Mouse (Mus musculus) heart, adult 18-20 months (tissue): ENCODE measurements around the gene Olfr113. TPM values are rescaled to one million over a fixed set of nuclear protein-coding genes. Genes with fewer than 3 reads are reported as not detected.
"Not testable (repeated sequence)": the region's sequence is repeated elsewhere in the genome, so short reads cannot be mapped to it uniquely, and the experiment has no call there.

ENCODE experiments used
- DNase-seq, 2 experiments: peaks; one replicate each; pipeline ENCODE4 v3.0.0; 2021 to 2022; ENCODE audit warnings: mixed read lengths in 1 of 2
- long read RNA-seq, 2 experiments: library from polyadenylated mRNA; stranded (forward); transcript quantifications; one replicate each; pipeline ENCODE4 v2.0.0; 2021
- total RNA-seq, 2 experiments: library from RNA; stranded (reverse); gene quantifications; 2 replicates each; pipeline ENCODE4 v1.2.3; 2021

The Olfr113 gene
- total RNA-seq: not detected
- long read RNA-seq, experiment 1: 0 reads
- long read RNA-seq, experiment 2: 0 reads

DNA sequence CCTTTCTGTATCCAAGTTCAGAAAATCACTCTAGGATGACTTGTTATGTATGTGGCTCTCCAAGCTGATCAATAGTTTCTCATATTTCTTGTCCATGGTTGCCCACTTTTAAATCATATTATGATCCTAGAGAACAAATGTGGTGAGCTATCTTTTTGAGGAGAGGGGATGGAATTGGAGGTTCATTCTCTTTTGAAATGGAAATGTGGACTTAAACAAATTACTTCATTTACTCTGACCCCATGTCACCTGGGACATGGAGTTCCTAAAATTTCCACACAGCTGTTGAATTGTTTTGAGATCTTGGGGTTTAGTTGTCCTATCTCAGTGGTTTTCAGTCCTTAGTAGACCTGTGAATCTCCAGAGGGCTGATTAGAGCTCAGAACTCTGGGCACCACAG, at the start of gene Olfr113:
Olfr113 (minus strand) TSS at position 101 of the 400 bp plus-strand sequence.
- no peak for DNase-seq

DNA sequence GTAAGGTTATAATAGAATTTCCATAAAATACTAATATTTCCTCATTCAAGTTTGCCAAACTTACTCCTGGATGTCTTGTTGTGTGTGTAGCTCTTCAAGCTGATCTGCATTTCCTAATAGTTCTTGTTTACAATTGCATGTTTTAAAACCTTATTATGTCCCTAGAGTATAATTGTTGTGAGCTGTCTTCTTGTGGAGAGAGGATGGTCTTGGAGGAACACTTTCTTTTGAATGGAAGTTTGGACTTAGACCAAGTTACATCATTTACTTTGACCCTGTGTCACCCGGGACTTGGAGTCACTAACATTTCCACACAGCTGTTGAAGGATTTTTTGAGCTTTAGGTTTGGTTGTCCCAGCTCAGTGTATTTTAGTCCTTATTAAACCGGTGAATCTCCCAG, 49.5 kb upstream of the Olfr113 start, which contains the start of the genes Olfr115 and Olfr116:
Olfr115 (minus strand) TSS at position 101 of the 400 bp plus-strand sequence.
Olfr116 (minus strand) TSS at position 191 of the 400 bp plus-strand sequence.
- no peak for DNase-seq

DNA sequence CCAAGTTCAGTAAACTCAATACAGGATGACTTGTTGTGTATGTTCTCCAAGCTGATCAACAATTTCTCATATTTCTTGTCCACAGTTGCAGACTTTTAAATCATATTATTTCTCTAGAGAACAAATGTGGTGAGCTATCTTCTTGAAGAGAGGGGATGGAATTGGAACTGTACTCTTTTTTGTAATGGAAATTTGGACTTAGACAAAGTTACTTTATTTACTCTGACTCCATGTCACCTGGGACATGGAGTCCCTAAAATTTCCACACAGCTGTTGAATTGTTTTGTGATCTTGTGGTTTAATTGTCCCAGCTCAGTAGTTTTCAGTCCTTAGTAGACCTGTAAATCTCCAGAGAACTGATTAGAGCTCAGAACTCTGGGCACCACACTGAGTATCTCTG, 15.2 kb upstream of the Olfr113 start, which contains the start of gene Olfr114:
Olfr114 (minus strand) TSS at position 101 of the 400 bp plus-strand sequence.
- no peak for DNase-seq

DNA sequence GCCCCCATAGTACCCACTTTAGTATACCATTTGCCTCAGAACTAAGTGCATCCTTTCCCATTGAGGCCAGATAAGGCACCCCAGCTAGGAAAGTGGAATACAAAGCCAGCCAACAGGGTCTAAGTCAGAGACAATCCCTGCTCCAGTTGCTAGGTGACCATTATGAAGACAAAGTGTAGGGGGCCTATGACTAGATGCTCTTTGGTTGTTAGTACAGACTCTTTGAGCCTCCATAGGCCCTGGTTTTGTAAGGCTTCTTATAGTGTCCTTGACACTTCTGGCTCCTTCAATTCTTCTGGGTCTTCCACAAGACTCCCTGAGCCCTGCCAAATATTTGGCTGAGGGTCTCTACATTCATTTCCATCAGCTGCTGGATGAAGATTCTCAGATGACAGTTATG, 8.1 kb downstream of the Olfr113 start, which contains the start of gene Olfr112:
Olfr112 (minus strand) TSS at position 101 of the 400 bp plus-strand sequence.
- DNase-seq: no peak

DNA sequence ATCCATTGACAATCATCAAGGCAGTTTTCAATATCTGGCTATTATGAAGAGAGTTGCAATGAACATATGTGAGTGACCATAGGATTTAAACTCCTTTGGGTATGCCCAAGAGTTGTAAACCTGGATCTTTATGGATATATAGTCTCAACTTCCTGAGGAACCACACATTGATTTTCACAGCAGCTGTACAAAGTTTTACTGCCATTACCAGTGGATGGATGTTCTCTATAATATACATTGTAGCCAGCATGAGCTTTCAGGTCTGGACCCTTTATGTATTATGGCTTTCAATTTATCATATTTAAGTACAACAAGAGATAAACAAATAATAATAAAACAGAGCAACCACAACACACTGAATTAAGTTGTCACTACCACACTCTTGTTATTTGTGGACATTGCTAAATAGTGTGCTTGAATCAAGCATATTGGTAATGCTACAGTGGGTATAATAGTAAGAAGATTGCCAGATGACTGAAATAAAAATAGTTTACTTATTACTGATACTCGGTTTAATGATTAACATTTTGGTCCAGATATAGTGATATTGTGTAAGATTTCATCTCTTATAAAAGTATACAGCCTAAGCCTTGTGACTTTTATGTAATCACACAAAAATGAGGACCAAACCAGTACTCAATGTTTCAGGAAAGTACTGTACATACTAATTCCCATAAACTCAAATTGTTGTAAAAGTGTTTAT, 18.4 kb downstream of the Olfr113 start:
- DNase-seq: no peak

DNA sequence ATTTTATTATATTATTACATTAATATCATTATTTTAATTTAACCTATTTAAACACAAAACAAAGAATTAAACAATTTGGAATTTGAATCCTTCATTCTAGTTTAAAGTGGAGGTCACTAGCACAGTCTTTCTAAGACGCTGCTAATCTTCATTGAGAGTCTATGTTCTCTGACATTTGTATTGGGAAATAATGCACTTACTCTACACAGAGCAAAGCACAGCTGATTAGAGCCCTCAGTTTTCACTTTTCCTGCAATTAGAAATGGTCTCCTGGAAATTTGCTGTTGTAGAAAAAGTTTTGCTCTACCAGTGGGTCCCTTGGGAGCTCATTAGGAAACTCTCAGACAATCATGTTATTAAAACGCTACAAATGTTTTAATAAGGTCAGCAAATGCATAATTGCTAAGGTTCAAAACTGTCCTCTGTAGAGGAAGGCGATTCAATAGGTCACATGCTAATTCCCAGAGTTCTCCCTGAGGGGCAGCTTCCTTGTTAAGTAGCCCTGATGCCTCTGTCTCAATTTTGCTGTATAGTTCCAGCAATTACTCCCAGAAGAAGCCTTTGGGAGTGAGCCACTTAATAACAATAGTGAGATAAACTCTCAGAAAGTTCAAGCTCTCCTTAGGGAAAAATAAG, 33.5 kb downstream of the Olfr113 start:
- DNase-seq: no peak

DNA sequence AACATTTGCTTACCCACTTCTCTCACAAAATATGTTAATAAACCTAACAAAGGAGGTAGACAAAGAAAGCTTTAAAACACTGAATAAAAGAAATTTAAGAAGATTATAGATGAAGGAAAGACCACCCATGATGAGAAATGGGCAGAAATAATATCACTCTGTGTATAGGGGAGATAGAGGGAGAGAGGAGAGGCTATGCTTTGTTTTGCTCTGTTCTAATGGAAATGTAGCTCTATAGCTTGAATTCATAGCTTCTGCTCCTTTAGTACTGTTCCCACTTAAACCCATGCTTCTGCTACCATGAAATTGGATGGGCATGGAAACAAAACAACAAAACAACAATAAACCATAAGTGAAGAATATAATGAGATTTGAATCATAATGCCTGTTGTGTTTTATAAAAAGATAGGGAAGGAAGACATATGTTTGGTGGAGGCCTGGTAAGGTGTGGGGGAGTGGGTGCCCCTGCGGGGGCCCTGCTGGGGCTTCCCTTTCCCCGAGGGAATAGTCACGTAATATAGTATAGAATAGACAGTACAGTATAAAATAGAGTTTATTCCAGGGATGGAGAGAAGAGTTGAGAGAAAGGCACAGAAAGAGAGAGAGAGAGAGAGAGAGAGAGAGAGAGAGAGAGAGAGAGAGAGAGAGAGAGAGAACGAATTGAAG, 35.9 kb downstream of the Olfr113 start:
- DNase-seq: no peak

DNA sequence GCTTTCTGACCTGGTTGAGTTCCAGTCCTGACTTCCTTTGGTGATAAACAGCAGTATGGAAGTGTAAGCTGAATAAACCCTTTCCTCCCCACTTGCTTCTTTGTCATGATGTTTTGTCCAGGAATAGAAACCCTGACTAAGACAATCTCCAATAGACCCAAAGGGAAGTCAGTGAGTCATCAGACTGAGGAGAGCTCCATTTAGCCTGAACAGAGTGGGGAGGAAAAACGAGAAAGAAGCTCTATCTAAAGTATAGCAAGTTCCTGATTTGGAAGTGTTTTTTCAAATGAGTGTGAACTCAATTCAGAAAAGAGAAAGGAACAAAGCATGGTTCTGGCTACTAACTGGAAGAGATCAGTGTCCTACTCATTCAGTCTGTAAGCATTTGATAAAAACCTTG, 39.0 kb downstream of the Olfr113 start:
- DNase-seq: not testable (repeated sequence)

DNA sequence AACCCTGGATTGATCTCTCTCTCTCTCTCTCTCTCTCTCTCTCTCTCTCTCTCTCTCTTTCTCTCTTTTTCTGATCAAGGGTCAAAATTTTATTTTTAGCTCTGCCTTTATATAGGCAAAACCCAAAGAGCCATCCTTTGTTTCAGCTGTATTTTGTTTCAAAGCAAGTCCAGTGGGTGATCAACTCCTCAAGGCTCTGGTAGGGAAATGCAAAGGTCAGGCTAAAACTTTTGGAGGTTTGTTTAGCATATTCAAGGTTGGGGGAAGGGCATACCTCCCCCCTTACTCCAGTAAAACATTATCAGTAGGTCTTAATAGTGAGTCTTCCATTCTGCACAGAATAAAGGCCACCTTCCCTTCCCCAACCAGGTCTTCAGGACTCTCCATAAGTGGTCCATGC, 42.3 kb downstream of the Olfr113 start:
- no peak for DNase-seq

DNA sequence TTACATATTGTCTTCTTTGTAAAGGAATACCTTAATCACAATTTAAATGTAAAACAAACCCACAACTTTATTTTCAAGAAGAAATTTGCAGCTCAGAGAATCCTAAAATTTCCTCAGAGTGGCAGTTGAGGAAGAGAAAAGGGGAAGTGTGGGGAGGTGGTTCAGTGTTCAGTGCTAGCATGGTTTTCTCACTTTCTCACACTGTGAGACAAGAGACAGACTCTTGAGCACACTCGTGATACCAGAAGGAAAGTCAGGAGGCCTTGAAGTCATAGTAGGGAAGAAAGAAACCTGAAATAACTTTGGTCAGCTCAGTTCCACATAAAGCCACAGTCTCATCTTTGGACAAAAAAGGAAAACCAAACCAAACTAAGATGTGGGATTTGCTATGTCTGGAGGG, 52.0 kb downstream of the Olfr113 start:
- DNase-seq: peak in 1 of 2 experiments; percentile 2

DNA sequence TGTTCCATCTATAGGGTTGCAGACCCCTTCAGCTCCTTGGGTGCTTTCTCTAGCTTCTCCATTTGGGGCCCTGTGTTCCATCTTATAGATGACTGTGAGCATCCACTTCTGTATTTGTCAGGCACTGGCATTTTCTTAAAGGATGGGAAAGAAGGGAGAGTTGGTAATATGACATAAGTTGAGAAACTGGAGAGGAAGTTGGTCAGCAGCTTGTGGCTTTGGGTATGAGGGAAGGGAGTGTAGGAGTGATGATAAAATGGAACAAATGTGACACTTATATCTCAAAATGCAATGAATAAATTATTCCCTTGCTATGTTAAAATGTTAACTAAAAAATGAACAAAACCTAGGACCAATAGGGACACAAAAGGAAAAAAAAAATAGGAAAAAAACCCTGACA, 52.9 kb downstream of the Olfr113 start:
- DNase-seq: peak in 1 of 2 experiments; percentile 4

Other genes starting within 250 kb of the Olfr113 start
- gene Olfr103, start 238.0 kb downstream of the Olfr113 start, total RNA-seq: not detected
- gene Olfr104-ps, start 218.1 kb downstream of the Olfr113 start, total RNA-seq: not detected
- not detected for gene Olfr105-ps, start 198.6 kb downstream of the Olfr113 start, total RNA-seq
- gene Olfr106-ps, start 187.3 kb downstream of the Olfr113 start, total RNA-seq: not detected
- not detected for gene Olfr107, start 178.4 kb downstream of the Olfr113 start, total RNA-seq
- gene Olfr108, start 132.2 kb downstream of the Olfr113 start, total RNA-seq: not detected
- gene Olfr109, start 118.7 kb downstream of the Olfr113 start, total RNA-seq: not detected
- 1 to 10 TPM in 1 of 2 experiments, not detected in 1; 1.3 TPM for gene H2-M2, start 94.1 kb downstream of the Olfr113 start, total RNA-seq
- not detected for gene Olfr110, start 85.2 kb downstream of the Olfr113 start, total RNA-seq
- not detected for gene Olfr111, start 69.6 kb downstream of the Olfr113 start, total RNA-seq
- not detected for gene Olfr112, start 8.2 kb downstream of the Olfr113 start, total RNA-seq
- not detected for gene Olfr114, start 15.1 kb upstream of the Olfr113 start, total RNA-seq
- not detected for gene Olfr115, start 49.4 kb upstream of the Olfr113 start, total RNA-seq
- gene Olfr116, start 49.5 kb upstream of the Olfr113 start, total RNA-seq: not detected
- not detected for gene Olfr117, start 86.1 kb upstream of the Olfr113 start, total RNA-seq
- gene Olfr118, start 89.3 kb upstream of the Olfr113 start, total RNA-seq: not detected
- gene Olfr119, start 118.9 kb upstream of the Olfr113 start, total RNA-seq: not detected
- gene Olfr120, start 144.1 kb upstream of the Olfr113 start, total RNA-seq: not detected
- not detected for gene Olfr121, start 171.2 kb upstream of the Olfr113 start, total RNA-seq
- gene Olfr122, start 190.9 kb upstream of the Olfr113 start, total RNA-seq: not detected
- gene Olfr123, start 215.9 kb upstream of the Olfr113 start, total RNA-seq: not detected
- not detected for gene Olfr124, start 222.2 kb upstream of the Olfr113 start, total RNA-seq